Mouse (Mus musculus): ENCODE measurements at regions not wholly inside any gene's neighbourhood (a gene's known extent, or its start where the extent isn't known, plus 50 kb on each side); places are given as distances from the start of the nearest gene placed in this dataset.

GRCm38 (mm10) chr12:105092730-105093440 is 52.9 kb upstream of the Tcl1b2 start:
- no peaks in the 10 kb centered on the region for H3K36me3 ChIP-seq (ENCODE audit: control insufficient read depth, insufficient read depth, low read length)
- no peaks in the 10 kb centered on the region for H3K4me1 ChIP-seq (replicated peaks; ENCODE audit: control insufficient read depth, insufficient read depth, low read length)
- no peaks in the 10 kb centered on the region for H3K27me3 ChIP-seq (ENCODE audit: control insufficient read depth, insufficient read depth, low read length)
- ATAC-seq (ENCODE audit: low FRiP score) (0 out of 2 replicates have a peak, but pooled peaks have one; percentile 11), DNase-seq (ENCODE audit: low spot score) (no peak)
- H3K9me3 ChIP-seq (ENCODE audit: control insufficient read depth, low read length) = no peaks in the 10 kb centered on the region
- 68% methylated on average over 9 of the region's 9 CpGs for WGBS
- H3K4me2 ChIP-seq (replicated peaks; ENCODE audit: low read depth, low read length) = no peak overlapping the region
- peak overlapping the region; percentile 30; the same call in 1 of the 2 replicates for H3K27ac ChIP-seq (ENCODE audit: low read depth, low read length)
- H3K9ac ChIP-seq (ENCODE audit: low read depth, low read length) = no peak overlapping the region
- H3K4me3 ChIP-seq (ENCODE audit: low read depth, low read length) = no peak overlapping the region

GRCm38 (mm10) chr12:105093509-105093908 is 52.3 kb upstream of the Tcl1b2 start:
- Histone ChIP-seq H3K9me3 (ENCODE audit: control insufficient read depth, low read length) (no peaks in the 10 kb centered on the region), H3K27ac (ENCODE audit: low read depth, low read length) (peak overlapping the region; percentile 6; the same call in 1 of the 2 replicates), H3K9ac (ENCODE audit: low read depth, low read length) (no peak overlapping the region), H3K4me3 (ENCODE audit: low read depth, low read length) (no peak overlapping the region), H3K27me3 (ENCODE audit: control insufficient read depth, insufficient read depth, low read length) (no peaks in the 10 kb centered on the region), H3K4me2 (replicated peaks; ENCODE audit: low read depth, low read length) (no peak overlapping the region), H3K36me3 (ENCODE audit: control insufficient read depth, insufficient read depth, low read length) (no peaks in the 10 kb centered on the region), H3K4me1 (replicated peaks; ENCODE audit: control insufficient read depth, insufficient read depth, low read length) (no peaks in the 10 kb centered on the region)
- DNase-seq (ENCODE audit: low spot score) (peak; percentile 72), ATAC-seq (ENCODE audit: low FRiP score) (peak; percentile 89)
- WGBS = 34% methylated on average over 6 of the region's 6 CpGs

All from hindbrain, embryonic 11.5 days (tissue).